Mouse (Mus musculus) R1 (cell line): ENCODE results near the gene Zc3h7b.

ENCODE experiments used
- DNase-seq: peaks from one replicate; pipeline ENCODE4 v3.0.0-alpha.2; 2018; ENCODE audit warnings: low read depth, low spot score

The Zc3h7b gene

DNA sequence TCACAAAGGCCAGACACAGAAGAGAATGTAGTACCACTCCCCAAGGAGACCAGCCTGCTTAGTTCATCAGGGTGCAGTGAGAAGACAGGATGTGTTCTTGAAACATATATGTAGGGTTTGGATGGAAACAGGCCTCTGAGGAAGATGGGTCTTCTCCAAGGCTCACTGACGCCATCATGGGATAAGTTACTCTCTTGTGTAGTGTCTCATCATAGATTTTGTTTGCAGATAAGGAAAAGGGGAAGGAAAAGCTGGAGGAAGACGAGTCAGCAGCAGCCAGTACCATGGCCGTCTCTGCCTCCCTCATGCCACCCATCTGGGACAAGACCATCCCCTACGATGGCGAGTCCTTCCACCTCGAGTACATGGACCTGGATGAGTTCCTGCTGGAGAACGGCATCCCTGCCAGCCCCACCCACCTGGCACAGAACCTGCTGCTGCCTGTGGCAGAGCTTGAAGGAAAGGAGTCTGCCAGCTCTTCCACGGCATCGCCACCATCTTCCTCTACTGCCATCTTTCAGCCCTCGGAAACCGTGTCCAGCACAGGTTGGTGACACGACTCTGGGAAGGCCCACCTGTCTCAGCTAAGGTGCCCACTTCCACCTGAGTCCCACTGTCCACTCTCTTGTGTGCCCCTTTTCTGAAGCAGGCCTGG, 70.0 kb downstream of the Zc3h7b start:
- no peak for DNase-seq

DNA sequence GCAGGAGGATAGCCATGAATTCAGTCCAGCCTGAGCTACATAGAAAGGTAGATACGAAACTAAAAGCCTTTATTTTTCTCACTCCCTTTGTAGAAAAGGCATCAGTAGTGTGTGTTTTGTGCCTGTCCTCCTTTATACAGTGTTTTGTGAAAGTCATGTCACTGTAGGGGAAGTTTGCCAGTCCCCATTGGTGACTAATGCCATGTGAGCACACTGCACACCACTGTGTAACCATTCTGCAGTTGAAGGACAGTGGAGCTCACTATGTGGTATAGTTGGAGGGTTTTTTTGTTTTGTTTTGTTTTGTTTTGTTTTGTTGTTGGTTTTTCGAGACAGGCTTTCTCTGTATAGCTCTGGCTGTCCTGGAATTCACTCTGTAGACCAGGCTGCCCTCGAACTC, 73.5 kb downstream of the Zc3h7b start:
- no peak for DNase-seq

DNA sequence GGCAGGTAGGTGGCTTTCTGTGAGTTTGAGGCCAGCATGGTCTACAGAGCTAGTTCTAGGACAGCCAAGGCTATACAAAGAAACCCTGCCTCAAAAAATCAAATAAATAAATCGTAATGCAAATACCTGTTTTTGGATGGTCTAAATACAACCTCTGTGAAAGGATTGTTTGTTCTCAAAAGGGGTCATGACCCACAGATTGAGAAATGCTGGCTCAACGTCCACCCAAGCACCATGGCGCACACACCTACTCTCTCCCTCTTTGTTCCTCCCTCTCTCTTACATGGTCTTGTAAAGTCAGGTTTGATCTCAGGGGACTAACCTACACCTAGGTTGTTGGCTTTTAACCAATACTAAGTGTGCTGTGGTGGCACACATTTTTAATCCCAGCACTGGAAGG, 77.8 kb downstream of the Zc3h7b start:
- no peak for DNase-seq

DNA sequence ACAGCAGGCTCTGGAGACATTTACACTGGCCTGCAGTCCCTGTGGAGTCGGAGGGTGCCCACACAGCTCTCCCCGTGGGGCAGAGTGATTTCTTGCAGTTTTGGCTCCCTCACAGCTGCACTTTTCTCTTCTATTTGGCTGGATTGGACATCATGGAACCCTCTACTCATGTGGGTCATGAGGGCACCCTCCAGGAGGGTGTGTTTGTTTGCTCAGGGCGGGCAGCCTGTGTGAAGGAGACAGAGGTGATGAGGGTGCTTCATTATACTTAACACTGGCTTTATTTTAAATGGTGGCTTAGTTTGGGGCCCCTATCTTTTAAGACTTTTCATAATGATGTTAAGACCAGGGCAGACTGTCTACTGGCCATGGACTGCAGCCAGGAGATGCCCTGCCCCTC, 80.0 kb downstream of the Zc3h7b start:
- DNase-seq, result no peak

DNA sequence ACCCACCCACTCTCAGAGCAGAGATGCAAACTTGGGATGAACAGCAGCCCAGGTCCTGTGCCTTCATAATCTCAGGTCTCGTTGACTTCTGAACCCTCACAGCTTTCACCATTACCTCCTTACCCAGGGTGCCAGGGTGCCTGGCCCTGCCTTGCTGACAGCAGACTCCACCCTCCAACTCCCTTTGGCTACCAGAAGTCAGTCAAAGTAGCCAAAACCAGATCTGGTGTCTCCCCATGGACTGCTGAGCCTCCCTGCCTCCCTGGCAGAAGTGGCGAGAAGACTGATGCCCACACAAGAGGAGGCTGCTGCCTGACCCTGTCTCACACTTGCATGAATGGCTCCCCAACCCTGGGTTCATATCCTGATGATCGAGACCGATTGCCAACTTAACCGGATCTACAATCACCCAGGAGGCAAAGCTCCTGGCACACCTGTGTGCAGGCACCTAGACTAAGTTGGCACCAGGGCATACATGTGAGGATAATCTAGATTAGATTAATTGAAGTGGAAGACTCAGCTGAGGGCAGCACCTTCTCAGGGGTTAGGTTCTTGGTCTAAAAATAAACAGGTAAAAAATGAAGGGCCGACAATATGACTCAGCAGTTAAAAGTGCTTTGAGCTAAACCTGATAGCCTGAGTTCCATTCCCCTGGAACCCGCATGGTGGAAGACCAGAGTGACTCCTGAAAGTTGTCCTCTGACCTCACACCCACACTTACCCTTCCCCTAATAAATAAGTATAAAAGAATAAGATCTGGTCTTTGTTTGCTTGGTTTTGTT, 83.8 kb downstream of the Zc3h7b start:
- no peak for DNase-seq

DNA sequence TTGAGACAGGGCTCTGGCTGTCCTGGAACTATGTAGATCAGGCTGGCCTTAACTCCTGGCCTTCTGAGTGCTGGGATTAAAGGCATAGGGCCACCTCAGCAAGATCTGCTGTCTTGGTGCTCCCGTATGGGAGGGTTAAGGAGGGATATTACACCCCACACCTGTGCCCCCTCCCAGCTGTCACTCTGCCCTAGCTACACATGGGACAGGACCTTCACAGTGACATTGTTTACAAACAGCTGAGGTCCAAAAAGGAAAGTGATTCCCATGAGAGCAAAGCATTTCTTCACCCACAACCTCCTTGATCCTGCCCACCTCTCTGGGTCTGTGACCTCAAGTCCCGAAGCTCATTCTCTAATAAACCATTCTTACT, 84.3 kb downstream of the Zc3h7b start:
- no peak for DNase-seq

DNA sequence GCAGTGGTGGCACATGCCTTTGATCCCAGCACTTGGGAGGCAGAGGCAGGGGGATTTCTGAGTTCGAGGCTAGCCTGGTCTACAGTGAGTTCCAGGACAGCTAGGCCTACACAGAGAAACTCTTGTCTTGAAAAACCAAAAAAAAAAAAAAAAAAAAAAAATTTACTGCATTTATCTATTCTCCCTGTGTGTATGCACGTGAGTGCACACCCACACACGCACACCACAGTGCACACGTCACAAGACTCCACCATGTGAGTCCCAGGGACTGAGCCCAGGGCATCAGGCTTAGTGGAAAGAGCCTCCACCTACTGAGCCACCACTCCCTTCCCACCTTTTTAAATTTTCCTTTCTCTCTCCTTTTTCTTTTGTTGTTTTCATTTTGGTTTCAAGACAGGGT, 85.7 kb downstream of the Zc3h7b start:
- DNase-seq, result no peak

DNA sequence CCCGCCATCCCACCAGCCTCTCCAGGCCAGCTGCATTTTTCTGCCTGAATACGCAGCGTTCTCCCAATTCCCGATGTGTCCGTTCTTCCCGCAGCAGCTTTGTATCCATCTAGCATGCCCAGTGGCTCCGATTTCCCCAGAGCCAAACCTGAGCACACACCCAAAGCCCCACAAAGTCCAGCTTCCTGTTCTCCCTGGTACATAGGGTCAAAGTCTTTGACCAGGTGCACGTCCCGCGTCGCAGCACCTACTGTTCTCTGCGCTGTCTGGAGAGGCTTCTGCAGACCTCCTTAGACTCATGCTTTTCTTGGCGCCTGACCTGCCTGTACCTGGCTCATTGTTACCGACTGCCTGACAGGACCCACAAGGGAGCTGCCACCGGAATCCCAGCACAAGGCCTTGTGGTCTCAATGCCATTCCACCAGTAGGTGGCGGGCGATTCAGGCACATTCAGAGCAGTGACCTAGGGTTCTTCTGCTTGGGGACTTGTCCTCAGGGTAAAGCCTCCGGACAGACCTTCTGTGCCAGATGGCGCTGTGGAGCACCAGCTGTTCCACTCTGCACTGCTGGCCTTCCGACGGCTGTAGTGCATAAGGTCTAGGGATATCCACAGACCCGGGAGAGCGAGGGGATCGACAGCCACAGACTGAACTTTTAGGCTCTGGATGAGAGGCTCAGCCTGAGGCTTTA, 86.4 kb downstream of the Zc3h7b start:
- peak; percentile 98 for DNase-seq

DNA sequence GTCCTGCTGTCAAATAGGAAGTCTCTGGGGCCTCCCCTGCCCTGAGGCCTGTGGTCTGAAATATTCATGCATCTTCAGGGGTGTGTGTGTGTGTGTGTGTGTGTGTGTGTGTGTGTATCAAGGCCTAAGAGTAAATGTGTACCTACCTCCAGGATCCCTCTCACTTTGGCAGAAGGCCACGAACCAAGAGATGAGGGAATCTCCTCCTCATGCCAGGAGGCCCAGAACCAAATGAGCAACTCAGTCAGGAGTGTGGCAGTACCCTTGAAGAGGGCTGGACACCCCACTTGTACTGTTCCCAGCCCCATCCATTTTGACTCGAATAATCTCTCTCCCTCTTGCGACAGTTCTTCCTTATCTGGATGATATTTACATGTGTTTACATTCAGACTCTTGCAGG, 87.4 kb downstream of the Zc3h7b start:
- DNase-seq, result no peak

DNA sequence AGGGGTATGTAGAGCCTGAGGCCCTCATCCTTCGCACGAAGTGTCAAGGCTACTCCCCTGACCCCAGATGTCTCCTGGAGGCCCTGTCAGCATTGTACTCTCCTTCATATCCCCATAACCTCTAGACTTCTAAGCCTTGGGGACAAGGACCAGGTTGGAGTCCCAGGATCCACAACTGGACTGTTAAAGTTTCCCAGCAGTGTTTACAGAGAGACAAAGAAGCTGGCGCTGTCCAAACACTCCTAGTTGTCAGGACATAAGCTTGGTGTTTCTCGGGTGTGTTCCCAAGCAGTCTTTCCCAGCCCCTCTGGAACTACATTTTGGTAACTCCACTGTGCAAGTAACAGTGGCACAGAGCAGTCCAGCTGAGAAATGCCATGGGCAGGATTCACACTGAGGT, 88.6 kb downstream of the Zc3h7b start:
- DNase-seq, result no peak

DNA sequence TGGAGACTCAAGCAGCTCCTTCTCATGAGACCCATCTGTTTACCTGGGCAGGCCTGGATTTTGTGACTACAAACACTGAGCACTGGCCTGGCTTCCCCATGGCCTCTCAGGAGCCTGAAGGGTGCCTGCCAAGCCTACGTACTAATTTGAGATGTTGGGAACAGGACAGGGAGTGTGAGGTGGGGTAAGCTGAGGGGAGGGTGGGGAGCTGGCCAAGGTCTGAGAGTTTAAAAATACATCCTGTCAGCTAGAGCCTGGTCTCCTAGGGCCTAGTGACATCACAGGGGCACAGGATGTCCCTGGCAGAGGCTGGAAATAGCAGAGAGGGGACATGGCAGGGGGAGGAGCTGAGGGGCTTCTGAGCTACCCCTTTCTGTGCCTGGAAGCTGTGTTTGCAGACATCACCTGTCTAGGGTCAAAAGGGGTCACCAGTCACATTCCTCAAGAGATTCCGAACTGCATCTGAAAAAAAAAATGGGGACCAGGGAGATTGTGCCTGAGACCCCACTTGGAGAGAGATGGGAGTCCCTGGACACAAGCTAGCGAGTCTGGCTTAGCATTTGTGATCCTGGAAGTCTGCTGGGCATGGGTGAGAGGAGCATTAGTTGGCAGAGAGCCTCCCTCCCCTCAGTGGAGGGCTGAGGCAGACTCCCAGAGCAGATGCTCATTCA, 89.4 kb downstream of the Zc3h7b start:
- DNase-seq, result no peak

DNA sequence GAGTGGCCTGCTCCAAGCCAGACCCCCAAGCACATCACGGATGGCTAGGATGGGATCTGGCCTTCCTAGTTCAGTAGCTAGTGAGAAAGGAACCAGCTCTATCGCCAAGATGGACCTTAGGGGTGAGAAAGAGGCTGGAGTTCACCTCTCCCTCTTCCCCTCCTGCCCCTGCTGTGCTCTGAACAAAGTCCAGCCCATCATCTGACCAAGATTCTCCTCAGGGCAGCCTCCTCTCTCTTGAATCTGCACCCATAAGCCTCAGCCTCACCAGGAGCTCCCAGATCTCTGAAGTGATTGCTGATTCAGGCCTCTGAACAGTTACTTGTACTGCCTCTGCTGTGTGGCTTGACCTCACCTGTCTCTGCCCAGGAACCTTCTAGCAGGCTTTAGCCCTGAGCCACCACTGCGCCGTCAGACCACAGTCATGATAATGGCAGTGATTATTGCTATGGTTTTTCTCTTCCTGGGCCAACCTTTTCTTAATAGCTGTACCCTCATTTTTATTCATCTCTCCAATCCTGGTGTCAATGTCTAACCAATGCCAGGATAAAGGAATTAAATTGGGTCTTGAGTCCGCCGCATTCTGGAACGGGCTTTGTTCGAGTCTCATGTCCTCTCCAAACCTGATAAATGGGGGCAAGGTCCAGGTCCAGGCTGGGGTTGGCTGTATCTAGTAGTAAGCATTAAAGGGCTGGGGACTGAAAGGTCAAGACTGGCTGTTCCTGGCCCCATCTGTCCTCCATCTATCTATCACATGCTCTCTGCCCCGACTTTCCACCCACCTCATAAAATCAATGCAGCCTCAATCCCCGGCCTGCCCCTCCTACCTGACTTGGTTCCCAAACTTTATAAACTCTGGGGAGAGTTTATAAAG, 90.4 kb downstream of the Zc3h7b start:
- DNase-seq, result no peak

DNA sequence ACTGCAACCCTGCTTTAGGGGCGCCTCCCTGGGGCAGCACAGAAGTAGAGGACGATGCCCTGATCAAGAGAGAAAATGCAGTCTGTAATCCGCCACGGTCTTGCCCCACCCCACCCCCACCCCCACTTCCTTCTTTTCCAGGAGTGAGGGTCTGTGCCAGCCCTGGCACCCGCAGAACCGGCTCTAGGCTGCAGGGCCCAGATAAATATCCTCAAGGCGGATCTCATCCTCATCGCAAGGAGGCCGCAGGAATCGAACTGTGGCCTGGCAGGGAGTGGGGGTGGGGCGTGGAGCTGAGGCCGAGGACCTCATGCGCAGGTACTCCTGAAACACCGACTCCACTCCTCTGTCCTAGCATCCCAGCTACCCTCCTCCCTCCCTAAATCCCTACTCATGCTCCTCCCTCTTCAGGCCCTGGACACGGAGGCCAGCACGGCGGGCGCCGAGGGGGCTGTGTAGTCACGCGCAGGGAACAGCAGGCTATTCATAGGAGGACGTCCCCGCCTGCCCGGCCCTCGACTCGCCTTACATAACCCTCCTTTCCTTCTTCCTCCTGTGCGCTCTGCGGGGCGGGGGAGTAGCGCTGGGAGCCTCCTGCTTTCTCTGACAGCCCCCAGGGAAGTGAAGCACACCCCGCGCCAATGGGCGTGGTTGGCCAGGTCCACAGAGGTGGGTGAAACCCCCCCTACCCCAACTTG, 91.4 kb downstream of the Zc3h7b start:
- DNase-seq, result peak; percentile 35

DNA sequence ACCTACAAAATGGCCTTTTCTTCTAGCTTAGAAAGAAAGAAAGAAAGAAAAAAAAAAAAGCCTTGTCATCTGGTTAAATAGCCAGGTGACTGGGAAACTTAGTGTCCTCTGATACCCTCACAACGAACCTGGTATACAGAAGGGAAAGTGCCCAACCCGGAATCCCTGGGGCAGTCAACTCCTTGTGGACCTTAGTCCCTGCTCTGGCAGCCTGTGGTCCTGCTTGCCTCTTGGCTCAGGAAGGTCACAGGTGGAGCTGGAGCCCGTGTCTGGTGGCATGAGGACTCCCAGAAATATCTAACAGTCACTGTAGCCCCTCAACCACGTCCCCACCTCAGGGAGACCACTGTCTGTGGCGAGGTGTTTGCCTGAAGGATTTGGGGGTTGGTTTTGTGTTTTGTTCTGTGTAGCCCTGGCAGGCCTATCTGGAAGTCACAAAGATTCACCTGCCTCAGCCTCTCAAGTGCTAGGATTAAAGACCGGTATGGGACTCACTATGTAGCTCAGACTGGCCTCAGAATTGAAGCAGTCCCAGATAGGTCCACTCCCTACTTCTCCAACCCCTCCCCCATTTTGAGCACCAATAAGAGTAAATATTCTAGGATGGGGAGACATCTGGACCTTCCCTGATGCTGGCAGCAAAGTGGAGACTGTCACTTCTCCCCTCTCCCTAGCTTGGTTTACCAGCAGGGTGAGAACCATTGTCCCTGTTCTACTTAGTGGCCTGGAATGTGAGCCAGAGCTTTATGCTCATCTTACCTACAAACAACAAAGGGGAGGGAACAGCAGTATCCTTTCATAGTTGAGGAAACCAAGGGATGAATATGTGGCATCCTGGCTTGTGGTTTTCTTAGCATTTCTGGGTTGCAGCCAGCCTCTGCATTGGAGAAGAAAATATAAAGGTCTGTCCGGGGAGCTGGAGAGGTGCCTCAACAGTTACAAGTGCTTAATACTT, 92.4 kb downstream of the Zc3h7b start:
- DNase-seq, result no peak

DNA sequence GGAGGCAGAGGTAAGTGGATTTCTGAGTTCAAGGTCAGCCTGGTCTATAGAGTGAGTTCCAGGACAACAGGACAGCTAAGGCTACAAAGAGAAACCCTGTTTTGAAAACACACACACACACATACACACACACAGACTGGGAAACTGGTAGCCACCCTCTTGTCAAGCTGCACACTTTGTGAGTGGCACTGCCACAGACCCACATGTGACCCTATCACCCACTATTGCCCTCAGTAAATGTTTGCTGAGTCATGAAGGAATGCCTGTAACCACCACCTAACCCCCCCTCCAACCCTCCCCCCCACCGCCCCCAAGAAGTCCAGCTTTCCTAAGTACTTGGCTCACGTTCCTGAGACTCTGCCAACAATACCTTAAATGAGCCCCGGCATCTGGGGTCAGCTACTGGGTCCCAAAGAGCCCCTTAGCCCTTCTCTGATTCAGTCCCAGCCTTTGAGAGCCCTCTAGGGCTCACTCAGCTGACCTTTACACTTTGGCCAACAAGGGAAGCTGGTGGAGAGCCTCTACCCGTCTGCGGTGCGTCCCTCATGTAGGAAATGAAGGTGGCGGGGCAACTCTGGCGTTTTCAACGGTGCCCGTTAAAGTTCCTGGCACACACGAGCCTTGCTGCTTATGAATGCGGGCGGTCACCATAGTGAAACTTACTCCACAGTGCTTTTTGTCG, 93.8 kb downstream of the Zc3h7b start:
- no peak for DNase-seq

DNA sequence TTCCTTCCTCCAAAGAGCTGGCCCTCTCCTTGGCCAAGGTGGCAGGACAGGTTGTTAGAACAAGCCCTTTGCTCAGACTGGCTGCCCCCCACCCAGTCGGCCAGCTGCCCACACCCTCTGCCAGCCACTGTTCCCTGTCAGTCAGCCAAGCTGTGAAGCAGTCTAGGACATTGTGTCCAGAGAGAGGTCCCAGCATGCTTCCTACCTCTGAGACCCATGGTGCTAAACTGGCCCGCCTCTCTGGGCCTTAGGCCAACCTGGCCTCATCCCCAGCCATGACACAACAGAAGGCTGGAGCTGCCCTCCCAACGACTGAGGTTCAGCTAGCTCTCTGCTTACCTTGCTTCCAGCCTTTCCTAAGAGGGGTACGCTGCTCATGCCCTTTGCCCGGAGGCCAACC, 94.8 kb downstream of the Zc3h7b start:
- DNase-seq, result no peak

DNA sequence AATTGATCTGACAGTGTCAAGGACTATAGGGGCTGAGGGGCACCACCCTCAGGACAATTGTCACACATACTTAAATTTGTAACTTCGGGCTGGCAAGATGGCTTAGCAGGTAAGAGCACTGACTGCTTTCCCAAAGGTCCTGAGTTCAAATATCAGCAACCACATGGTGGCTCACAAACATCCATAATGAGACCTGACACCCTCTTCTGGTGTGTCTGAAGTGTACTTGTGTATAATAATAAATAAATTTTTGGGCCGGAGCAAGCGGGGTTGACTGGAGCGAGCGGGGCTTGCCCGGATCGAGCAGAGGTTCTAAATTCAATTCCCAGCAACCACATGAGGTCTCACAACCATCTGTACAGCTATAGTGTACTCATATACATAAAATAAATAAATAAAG, 95.4 kb downstream of the Zc3h7b start:
- no peak for DNase-seq

DNA sequence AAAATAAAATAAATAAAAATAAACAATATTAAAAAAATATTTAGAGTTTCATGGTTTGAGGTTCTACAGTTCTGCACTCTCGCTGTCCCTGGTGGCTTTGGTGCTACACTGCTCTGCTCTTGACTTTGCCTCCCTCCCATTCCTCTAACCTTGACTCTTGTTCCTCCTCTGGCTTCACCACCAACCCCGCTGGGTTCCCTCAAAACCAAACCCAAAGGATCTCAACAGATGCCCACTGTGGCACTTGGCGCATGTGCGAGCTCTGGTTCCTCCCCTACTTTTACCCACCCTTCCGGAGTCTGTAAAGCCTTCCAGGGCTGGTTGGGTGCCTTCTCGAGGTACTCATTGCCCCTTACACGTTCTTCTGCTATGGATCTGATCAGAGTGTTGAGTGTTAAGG, 97.4 kb downstream of the Zc3h7b start:
- no peak for DNase-seq

DNA sequence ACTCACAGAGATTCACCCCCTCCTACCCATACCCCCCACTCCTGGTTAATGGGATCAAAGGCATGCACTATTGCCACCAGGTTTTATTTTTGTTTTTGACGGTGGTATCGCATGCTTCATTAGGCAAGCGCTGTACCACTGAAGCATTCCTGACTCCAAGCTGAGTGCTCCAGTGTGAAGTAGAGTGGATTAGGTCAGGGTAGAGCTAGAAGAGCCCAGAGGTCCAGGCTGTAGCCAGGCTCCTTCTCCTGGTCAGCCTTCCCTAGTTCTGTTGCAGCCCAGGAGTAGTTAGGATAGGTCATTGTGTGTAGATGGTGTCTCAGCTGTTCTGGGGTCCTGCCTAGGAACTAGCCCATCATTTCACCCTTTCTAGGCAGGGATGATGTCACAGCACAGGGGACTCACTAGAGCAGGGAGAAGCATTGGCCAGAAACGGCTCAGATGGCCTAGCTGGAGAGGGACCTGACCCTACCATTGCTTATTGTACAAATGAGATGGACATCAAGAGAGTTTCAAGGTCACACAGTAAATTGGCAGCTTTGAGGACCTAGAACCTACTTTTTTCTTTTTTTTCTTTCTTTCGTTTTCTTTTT, 100.3 kb downstream of the Zc3h7b start:
- DNase-seq, result no peak
